Mouse (Mus musculus): ENCODE measurements around the gene Ramp2.

GRCm38 (mm10) chr11:101224337-101224736 lies 21.5 kb upstream of the Ramp2 start:
- TF ChIP-seq POLR2A (IDR thresholded peaks at IDR 0.05; ENCODE audit: low read depth, low read length), result no peak
- TF ChIP-seq CTCF (IDR thresholded peaks at IDR 0.05; ENCODE audit: borderline replicate concordance, insufficient read depth, low read length), result no peak

Measured in embryonic fibroblast, embryonic 13.5 days (primary cell).